Mouse (Mus musculus) MEL-GATA-1-ER (cell line): ENCODE results near the gene Cdk5rap3.
A peak's percentile ranks its signal among the peaks of the same experiment; 100 is the strongest.

Experiments
- DNase-seq: peaks from one replicate; pipeline ENCODE4 v3.0.0-alpha.2; 2012; ENCODE audit warnings: low read depth; ENCODE audit errors: extremely low read depth

The Cdk5rap3 gene

GRCm38 (mm10) chr11:96861878-96862289, 54.4 kb downstream of the Cdk5rap3 start:
- DNase-seq: peak; percentile 64

GRCm38 (mm10) chr11:96861446-96861845, 54.9 kb downstream of the Cdk5rap3 start:
- no peak for DNase-seq

- DNase-seq: peak; percentile 39
Observed at GRCm38 (mm10) chr11:96860564-96860963, 55.7 kb downstream of the Cdk5rap3 start.

- DNase-seq: no peak
Observed at GRCm38 (mm10) chr11:96859635-96860034, 56.7 kb downstream of the Cdk5rap3 start.

GRCm38 (mm10) chr11:96857446-96857845, 58.9 kb downstream of the Cdk5rap3 start:
- no peak for DNase-seq
